Mouse (Mus musculus): ENCODE results near the gene Gstp1.

GRCm38 (mm10) chr19:4059069-4059740 is 21.4 kb upstream of the Gstp1 start, which contains the start of gene Gstp3:
- TF ChIP-seq GATA1 (IDR thresholded peaks at IDR 0.05; ENCODE audit: borderline replicate concordance, low read length) (no peak), FLI1 (IDR thresholded peaks at IDR 0.05; ENCODE audit: low read length) (no peak)

Measured in megakaryocyte, embryonic 14.5 days (primary cell).